Mouse (Mus musculus) adrenal gland (tissue): ENCODE data around the gene Cmbl.

Source experiments
- intact Hi-C: fragments of 180-260 bp; cut with DNase I; formaldehyde crosslinking; loops from one replicate; pipeline ENCODE4 v1.15.1; 2025
- long read RNA-seq, 2 experiments: library from polyadenylated mRNA; unstranded; transcript quantifications; one replicate each; pipeline ENCODE4 v2.0.0; 2020; ENCODE audit warnings: borderline replicate concordance in 1 of 2; ENCODE audit not compliant: insufficient replicate concordance in 1 of 2

The Cmbl gene
- long read RNA-seq, experiment 1, transcript Cmbl-204 (6 exons, 777 nt): minor isoform, 12 of 140 reads
- long read RNA-seq, experiment 1, transcript Cmbl-201 (6 exons, 1,155 nt): major isoform, 106 of 140 reads
- long read RNA-seq, experiment 1, partial matches to known transcripts: 11 of 140 reads
- long read RNA-seq, experiment 1, other reads (novel, unspliced or antisense): 11 of 140 reads
- long read RNA-seq, experiment 2, transcript Cmbl-204 (6 exons, 777 nt): minor isoform, 22 of 99 reads
- long read RNA-seq, experiment 2, transcript Cmbl-201 (6 exons, 1,155 nt): major isoform, 59 of 99 reads
- long read RNA-seq, experiment 2, partial matches to known transcripts: 6 of 99 reads
- long read RNA-seq, experiment 2, other reads (novel, unspliced or antisense): 12 of 99 reads

DNA sequence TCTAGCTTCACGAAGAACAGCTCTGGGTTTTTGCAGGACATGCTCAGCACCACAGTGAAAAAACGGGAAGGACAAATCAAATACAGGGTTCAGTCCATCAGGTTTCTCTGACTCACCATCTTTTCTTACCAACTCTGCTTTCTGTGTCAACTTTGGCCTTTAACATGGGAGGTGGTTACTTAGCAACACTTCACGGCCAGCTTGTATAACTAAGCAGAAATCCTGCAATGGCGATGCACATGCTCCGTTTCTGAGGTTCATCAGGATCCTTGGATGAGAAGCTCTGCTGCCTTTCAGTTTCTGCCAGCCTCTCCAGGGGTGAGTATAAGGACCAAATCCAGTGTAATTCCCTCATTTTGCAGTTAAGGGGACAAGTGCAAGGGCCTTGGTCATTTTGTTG is at the start of gene Cmbl:
TSS of gene Cmbl (plus strand) at position 206 of the 400 bp plus-strand sequence.
- intact Hi-C loops: no loop called here

DNA sequence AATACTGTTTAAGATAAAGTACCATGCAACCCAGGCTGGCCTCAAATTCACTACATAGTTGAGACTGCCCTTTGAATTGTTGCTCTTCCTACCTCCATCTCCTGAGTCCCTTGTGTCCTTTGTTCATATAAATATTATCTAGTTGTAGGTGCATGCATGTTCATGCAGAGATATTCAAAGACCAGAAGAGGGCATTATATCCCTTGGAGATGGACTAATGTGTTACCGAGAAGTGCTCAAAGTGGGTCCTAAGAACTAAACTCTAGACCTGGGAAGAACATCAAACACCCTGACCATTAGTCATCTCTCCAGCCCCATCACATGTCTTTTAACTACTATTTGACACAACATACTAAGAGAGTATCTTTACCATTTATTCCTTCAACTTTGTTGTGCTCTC is 48.0 kb upstream of the Cmbl start:
- intact Hi-C loops: loop anchor here (5.0 kb wide), 1 partner anchor 70 kb away; no protein-coding TSS in a partner anchor

DNA sequence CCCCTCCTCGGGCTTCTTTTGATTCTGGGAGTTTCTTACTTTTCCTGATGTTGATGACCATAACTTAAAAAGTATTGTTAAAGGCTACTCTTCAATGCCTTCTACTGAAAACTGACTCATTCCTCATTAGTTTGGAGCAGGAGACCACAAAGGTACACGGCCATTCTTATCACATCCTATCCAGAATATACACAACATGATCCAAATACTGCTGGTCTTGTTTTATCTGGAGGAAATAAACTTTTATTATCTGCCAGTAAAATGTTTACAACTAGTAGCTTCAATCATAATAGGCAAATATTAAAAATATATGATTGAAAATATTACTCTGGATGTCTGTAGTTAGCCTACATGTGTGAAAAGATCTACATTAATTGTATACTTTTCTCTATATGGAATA is 46.8 kb upstream of the Cmbl start:
- intact Hi-C loops: loop anchor here (5.0 kb wide), 1 partner anchor 69 kb away; no protein-coding TSS in a partner anchor

DNA sequence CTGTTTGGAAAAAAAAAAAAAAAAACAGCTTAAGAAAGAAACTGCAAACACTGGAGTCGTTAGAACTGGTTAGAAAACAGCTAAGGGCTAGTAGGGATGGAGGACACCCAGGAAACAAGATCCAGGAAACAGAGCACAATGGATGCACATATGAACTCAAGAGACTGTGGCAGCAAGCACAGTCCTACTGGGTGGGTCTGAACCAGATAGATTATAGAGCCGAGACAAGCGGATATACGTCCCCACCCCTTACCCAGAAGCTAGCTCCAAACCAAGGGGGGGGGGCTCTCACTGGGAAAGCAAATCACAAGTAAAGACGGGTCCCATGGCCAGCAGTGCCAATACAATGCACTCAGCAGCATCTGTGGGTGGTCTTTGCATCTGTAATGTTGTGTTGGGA is 46.2 kb upstream of the Cmbl start:
- intact Hi-C loops: loop anchor here (5.0 kb wide), 1 partner anchor 68 kb away; no protein-coding TSS in a partner anchor

DNA sequence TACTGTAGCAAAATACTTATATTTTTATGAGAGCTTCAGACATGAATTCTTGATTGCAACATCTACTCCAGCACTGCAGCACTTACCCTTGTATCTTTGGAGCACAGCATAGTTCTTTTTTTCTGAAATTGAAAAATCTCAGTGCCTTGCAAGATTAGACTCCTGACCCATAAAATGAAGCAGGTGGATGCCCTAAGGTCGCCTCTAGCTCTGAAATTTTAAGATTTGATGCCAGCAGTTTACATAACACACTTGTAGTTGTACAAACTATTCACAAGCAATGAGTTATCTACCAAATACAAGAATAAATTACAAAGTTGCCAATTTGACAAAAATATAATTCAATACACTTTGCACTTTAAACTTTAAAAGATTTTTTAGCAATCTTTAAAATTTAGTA is 38.7 kb upstream of the Cmbl start:
- intact Hi-C loops: no loop called here

DNA sequence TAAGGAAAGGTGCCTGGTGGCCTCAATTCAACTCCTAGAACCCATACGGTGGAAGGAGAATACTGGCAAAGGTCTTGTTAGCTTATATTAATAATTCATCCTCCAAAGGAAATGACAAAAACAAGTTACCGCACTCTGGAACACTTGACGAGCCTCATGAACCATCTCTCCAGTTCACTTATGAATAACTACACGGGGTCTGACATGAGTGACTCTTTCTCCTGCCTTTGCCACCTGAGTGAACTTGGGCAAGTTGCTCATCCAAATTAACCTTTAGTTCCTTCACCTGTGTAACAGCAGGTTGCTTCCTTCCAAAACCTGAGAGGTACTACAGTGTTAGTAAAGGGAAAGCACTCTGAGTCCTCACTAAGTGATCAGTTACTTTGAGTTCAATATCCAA is 36.7 kb upstream of the Cmbl start:
- intact Hi-C loops: no loop called here

DNA sequence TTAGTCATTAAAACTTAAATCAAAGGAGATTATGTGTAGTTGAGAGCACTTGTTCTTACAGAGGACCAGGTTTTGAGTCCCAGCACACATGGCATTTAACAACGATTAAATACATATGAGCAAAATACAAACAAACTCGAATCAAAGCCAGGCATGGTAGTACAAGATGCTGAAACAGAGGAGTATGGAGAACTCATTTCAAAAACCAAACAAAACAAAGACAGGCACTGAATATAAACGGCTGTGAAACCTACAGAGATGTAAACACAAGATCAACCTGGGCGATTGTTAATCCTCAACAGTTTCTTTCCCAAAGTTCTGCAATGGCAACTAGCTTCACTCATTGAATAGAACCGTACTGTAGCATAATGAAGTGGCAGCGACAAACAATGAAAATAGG is 36.1 kb upstream of the Cmbl start:
- intact Hi-C loops: no loop called here

DNA sequence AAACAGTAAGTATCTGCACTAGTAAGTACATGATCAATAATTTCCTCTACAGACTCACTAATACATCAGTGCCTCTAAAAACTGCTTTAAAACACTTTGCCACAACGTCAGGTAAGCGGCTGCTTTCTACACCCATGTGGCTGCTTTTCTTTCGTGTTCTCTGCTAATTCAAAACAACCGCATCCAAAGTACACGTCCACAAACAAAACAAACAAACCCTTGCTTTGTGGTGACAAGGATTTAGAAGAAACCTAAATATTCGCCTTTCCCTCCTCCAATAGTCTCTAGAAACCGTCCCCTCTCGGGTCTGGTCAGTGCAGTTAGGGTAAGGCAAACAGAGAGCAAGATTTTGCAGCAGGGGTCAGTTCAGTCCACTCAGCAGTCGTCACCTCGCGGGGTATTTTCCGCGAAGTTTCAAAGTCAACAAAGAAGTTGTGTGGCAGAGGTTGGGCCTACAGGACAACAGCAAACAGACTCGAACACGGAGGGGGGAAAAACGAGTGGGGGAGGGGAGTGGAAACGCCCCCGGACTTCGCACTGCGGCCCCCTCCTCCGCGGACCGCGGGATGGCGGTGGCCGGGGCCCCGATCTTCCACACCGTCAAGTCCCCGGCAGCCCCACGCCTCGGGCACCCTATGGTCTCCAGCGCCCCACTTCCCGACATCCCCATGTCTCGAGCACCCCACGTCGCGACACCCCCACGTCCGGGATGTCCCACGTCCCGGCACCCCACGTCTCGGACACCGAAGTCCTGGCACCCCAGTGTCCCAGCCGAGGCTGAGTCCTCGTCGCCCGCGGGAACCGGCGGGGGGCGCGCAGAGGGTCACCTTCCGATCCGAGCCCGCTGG is 35.2 kb upstream of the Cmbl start:
- intact Hi-C loops: loop anchor here (2.0 to 5.0 kb wide), 2 partner anchors 39 to 57 kb away; no protein-coding TSS in a partner anchor

DNA sequence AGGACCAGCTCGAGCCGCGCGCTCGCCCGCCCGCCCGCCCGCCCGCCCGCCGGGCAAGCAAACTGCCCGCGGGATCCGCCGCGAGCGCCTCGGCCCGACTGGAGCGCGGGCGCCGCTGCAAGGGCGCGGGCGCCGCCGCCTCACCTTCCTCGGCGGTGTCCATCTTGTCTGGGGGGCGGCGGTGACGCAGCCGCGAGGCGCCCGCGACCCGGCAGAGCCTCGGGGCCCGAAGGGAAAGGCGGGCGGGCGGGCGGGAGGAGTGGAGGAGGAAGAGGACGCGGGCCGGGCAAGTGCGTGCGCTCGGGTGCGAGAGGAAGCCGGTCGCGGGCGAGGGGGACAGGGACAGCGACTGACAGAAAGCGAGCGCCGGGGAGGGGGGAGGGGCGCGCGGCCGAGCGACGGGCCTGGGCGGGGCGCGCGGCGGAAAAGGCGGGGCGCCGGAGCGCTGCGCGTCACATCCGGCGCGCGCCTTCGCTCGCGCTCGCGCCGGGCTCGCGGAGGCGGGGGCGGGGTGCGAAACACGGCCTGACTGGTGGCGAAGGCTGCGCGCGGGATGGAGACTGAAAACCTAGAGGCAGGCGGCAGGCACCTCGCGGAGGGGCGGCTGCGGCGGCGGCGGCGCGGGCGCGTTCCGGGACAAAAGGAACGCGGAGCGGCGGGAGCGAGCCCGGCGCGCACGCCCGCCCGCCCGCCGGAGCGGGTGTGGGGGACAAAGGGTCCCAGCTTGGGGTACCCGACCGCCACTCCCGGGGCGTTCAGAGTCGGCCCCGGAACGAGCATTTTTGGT is 34.3 kb upstream of the Cmbl start, which contains the start of gene March6:
TSS of gene March6 (minus strand) at position 395 of the 787 bp plus-strand sequence.
- intact Hi-C loops: loop anchor here (2.0 to 5.0 kb wide), 2 partner anchors 38 to 56 kb away; no protein-coding TSS in a partner anchor

DNA sequence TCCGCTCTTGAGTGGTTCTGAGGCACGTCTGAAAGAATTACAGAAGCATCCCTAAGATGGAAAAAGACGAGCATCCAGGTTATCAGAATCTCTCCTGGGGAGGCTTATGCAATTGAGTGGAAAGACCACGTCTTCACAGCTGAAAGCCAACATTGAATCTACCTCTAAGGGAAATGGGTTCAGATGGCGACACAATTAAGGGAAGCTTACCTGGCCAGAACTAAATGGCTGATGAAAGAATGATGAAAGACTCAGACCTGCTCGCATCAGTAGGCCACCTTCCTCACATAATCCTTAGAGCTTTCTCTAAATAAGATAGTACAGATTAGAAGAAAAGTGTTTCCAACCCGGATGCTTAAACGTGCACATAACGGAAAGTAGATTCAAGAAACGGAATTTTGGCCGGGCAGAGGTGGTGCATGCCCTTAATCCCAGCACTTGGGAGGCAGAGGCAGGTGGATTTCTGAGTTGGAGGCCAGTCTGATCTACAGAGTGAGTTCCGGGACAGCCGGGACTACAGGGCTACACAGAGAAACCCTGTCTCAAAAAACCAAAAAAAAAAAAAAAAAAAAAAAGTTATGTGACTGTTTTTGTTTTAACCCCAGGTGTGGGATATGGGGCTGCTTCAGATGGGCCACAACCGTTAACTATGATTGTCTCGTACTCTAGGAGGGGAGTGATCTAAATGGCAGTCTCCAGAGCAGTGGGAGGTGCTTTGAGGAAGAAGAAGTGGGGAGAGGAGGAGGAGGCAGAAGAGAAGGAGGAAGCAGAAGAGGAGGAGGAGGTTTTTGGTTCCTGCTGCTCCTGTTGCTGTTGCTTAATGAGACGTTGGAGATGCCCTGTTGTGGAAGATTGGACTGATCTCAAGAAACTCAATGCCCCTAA is 33.5 kb upstream of the Cmbl start:
- intact Hi-C loops: loop anchor here (2.0 to 5.0 kb wide), 2 partner anchors 37 to 56 kb away; no protein-coding TSS in a partner anchor

DNA sequence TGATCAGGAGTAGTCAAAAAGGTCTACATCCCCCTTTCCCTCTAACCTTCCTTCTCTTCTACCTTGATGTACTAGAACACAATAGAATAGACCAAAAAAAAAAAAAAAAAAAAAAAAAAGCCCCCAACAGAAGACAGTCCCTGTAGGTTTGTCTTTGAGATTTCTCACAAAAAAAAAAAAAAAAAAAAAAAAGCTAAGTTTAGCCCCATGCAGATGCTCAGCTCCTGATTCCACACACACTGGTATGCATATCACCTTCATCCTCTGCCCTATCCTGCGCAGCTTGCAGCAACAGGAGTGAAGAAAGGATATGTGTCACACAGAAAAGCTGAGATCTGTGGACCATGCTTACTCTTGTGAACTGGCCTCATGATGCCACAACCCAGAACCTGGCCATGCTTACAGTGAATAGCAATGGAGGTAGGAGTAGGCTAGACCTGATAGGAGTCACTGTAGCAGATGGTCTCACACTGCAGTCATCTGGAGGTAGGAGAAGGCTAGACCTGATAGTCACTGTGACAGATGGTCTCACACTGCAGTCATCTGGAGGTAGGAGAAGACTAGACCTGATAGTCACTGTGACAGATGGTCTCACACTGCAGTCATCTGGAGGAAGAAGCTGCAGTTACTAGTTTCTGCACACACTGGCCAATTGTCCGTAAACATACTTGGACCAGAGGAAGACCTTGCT is 32.7 kb upstream of the Cmbl start:
- intact Hi-C loops: loop anchor here (5.0 kb wide), 1 partner anchor 55 kb away; no protein-coding TSS in a partner anchor

DNA sequence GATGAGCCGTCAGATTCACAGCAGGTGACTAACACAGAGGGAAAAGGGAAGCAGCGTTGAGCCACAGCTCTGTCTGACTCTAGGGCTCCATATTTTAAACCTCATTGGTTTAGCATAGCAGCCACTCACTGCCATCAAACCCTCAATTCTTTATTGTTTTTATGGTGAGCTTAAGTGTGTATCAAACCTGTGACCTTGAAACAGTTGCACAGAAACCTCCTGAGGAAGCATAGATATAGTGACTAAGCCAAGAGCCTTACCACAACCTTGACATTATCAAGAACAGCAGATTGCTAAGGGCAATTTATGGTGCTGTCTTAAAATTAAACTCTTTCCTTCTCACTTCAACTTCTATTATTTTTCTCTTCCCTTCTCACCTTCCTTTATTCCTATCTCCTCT is 31.7 kb upstream of the Cmbl start:
- intact Hi-C loops: loop anchor here (5.0 kb wide), 1 partner anchor 54 kb away; no protein-coding TSS in a partner anchor

DNA sequence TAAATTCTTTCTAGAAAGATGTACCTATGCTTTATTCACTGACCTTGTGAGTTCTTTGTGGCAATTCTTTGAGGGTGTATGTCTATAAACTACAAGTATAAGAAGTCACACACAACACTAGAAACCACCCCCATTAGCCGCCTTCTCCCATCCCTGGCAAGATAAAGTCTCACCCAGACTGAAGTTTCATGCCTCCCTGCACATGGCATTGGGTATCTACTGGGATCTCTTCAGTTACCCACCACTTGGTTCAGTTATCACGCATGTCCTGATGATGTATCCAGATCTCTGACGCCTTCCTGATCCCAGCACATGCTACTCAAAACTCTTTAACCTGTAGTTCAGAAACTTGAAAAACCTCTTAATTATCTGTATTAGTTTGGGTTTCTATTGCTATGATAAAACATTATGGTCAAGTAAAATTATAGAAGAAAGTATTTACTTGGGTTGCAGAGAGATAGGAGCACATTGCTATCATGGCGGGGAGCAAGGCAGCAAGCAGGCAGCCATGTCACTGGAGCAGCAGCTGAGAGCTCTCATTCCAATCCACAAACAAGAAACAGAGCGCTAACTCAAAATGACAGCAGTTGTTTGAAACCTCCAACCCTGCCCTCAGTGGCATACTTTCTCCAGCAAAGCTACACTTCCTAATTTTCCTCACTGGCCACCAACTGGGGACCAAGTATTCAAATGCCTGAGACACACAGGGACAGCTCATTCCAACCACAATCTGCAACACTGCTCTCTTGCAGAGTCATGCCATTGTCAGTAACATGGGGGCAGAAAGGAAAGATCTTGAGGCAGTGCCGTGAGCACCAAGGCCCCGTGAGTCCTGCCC is 30.5 kb upstream of the Cmbl start:
- intact Hi-C loops: loop anchor here (5.0 kb wide), 1 partner anchor 53 kb away; no protein-coding TSS in a partner anchor

DNA sequence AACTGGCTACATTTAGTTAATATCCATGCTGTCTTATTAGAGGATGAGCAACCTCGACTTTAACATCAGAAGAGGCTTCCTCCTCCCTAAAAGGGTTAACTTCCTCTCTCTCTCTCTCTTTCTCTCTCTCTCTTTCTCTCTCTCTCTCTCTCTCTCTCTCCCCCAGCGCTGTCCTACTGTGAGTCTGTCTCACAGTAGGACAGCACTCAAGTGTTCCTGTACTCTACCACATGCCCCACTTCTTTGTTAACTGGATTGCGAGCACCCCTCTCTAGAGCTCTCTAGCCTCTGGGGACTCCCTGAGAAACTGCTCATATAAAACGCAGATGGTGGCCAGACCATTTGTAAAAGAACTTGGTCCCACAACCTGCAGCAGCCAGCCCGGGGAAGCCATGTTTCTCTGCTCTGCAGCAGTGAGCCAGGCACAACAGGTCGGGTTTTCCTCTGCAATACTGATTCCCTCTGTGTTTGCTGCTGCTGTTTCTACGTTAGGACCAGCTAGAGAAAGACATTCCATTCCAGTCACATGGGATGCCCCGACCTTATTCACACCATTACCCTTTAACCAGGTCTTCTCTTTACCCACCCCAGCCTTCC is 29.8 kb upstream of the Cmbl start:
- intact Hi-C loops: no loop called here

DNA sequence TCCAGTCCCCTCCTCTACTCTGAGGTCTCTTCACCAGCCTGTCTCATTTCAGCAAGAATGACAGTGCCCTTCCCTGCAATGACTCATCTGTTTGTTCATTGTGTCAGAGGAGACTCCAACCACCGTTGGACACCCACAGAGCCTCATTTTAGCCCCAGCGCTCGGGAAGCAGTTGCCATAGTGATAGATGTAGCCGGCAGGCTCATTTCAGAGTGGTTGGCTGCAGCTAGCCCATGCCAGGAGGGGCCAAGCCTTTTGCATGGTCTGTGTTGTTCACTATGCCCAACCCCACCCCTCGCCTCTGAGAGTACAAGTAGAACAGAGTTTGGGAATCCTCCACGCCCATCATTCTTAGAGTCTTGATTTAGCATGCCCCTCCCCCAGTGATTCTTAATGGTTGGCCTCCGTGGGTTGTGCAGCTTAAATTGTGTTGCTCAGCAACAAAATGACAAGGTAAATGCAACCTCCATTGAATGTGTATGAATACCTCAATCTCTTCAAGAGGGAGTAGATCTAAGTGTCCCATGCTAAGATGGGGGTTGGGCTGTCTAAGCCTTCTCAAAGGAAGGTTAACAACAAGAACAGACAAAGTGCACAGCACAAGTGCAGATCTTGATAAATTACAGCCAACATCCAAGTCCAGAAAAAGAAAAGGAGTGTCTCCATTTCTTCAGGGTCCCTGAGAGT is 29.0 kb upstream of the Cmbl start:
- intact Hi-C loops: no loop called here

DNA sequence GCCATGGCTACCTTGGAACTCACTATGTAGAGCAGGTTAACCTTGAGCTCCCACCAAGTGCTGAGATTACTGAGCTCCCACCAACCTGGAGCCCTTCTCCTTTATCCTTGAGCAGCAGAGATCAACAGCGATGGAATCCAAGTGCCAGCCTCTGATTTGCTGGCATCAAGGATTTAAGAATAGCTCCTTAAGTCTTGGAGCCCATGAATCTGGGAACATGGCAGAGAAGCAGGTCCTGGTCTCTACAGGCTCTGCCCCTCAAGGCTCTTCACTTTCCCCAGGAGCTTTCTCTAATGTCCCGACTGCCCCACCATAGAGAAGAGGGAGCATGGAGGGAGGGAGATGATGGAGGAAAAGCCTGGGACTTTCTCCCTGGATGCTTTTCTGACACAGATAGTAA is 27.5 kb upstream of the Cmbl start:
- intact Hi-C loops: no loop called here

DNA sequence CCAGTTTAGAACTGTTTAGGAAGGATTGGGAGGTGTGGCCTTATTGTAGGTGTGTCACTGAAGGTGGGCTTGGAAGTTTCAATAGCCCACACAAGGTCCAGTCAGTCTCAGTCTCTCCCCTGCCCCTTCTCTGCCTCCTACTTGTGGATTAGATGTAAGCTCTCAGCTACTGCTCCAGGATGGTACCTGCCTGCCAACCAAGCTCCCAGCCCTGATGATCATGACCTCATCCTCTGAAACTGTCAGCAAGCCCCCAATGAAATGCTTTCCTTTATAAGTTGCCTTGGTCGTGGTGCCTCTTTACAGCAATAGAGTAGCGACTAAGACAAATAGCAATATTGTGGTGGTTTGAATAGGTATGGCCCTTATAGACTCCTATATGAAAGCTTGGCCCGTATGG is 26.8 kb upstream of the Cmbl start:
- intact Hi-C loops: no loop called here
